Mouse (Mus musculus): ENCODE data around the gene Ago4. TPM values are rescaled to one million over a fixed set of nuclear protein-coding genes. Genes with fewer than 3 reads are reported as not detected.

Ago4 gene
- polyA plus RNA-seq, 1 experiment from 2014 or later, result 1.6 TPM

DNA sequence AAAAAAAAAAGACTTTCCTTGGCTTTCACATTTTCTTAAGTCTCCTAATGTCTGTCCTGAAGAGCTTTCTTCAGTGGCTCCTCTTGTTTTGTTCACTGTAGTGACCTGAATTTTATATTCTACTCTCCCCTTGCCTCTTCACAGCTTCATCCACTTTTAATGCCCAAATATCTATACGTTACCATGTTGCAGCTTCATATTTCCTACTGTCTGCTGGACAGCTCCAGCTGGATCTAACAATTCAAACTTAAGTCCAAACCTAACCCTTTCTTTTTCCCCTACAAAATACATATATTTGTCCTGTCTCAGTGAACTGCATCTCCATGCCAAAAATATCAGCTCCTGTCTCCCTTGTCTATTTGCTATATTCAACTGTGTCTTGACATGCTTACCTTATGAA is 63.9 kb downstream of the Ago4 start:
- CTCF ChIA-PET, result interaction anchor here (0.9 kb wide), 1 partner anchor 18 kb away, joined by 3 read pairs; no protein-coding TSS in a partner anchor

GRCm38 (mm10) chr4:126468925-126469324 is 64.3 kb downstream of the Ago4 start:
- TF ChIP-seq CTCF (IDR thresholded peaks at IDR 0.05), result no peak
- peaks cover 3% of the 10 kb centered on the region for H3K27me3 ChIP-seq
- CTCF ChIA-PET, result interaction anchor here (0.9 kb wide), 1 partner anchor 18 kb away, joined by 3 read pairs; no protein-coding TSS in a partner anchor
- in situ Hi-C loops (cut with MboI; ENCODE audit: low pct_unique_long_range_greater_than_20kb), result no loop called here
- no peak for ATAC-seq
- no peak for DNase-seq (ENCODE audit: low read depth, low spot score)
- POLR2A ChIA-PET, result no interaction called here

More for the DNA sequence above, 63.9 kb downstream of the Ago4 start:
- ATAC-seq (no peak), DNase-seq (ENCODE audit: low read depth, low spot score) (no peak)
- in situ Hi-C loops (cut with MboI; ENCODE audit: low pct_unique_long_range_greater_than_20kb), result no loop called here
- TF ChIP-seq CTCF (IDR thresholded peaks at IDR 0.05), result no peak
- POLR2A ChIA-PET, result no interaction called here
- H3K27me3 ChIP-seq, result peaks cover 3% of the 10 kb centered on the region

DNA sequence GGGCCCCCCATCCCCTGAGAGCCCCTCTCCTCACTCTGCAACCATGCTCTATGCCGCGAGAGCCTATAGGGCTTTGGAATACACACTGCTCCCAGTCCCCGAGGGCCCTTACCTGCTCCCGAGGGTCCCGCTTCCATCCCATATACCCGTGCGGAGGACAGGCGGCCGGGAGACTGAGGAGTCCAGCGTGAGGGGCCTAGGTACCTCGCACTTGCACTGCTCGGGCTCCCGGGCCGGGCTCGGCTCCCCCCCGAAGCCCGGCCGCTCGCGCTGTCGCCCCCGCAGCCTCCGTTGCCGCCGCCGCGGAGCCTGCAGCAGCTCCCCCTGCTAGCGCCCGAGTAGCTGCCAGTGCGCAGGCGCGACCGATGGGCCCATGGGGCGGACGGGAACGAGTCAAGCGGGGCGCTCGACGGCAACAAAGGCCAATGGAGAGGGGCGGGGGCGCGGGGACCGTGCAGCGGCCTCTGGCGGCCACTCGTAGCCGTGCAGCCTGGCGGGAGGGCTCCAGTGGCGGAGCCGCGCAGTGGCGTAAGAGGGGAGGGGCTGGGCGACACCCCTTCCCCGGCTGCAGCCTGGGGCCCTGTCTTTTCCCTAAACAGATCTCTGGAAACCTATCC is 64.9 kb downstream of the Ago4 start, which contains the start of gene Ago1:
Gene Ago1, minus strand, starts transcription at position 299 of the 617 bp plus-strand sequence.
- peak; percentile 100 for TF ChIP-seq CTCF (IDR thresholded peaks at IDR 0.05)
- DNase-seq (ENCODE audit: low read depth, low spot score) (peak; percentile 64), ATAC-seq (peak; percentile 82)
- CTCF ChIA-PET, result interaction anchor here (1.0 kb wide), 1 partner anchor 14 kb away, joined by 5 read pairs; no protein-coding TSS in a partner anchor
- peaks cover 3% of the 10 kb centered on the region for H3K27me3 ChIP-seq
- POLR2A ChIA-PET, result no interaction called here
- in situ Hi-C loops (cut with MboI; ENCODE audit: low pct_unique_long_range_greater_than_20kb), result no loop called here

DNA sequence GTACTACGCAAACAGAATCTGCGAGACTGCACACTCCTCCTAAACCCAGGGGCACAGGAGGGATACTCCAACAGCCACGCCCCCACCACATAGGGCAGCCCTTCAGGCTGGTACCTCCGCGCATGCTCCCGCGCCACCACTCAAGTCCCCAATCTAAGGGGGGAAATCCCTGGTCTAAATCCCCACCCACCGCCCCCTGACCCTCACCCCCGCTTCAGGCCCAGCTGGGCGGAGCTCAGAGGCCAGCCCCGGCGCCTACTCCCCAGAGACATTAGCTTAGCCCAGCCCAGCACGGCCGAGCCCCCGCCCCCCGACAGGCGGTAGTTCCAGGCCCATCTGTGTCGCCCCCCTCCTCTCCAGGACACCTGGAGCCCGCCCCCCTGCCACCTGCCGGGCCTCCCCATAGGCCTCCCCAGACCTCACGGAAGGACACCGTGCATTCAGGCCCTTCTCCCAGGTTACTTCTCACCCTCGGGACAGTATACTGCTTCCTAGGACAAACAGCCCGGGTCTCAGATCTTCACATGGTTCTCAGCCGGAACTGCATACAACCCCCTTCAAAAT is 65.5 kb downstream of the Ago4 start:
- peaks cover 3% of the 10 kb centered on the region for H3K27me3 ChIP-seq
- in situ Hi-C loops (cut with MboI; ENCODE audit: low pct_unique_long_range_greater_than_20kb), result no loop called here
- POLR2A ChIA-PET, result no interaction called here
- no peak for TF ChIP-seq CTCF (IDR thresholded peaks at IDR 0.05)
- CTCF ChIA-PET, result interaction anchor here (1.0 kb wide), 1 partner anchor 14 kb away, joined by 5 read pairs; no protein-coding TSS in a partner anchor
- DNase-seq (ENCODE audit: low read depth, low spot score) (peak; percentile 9), ATAC-seq (peak; percentile 37)

DNA sequence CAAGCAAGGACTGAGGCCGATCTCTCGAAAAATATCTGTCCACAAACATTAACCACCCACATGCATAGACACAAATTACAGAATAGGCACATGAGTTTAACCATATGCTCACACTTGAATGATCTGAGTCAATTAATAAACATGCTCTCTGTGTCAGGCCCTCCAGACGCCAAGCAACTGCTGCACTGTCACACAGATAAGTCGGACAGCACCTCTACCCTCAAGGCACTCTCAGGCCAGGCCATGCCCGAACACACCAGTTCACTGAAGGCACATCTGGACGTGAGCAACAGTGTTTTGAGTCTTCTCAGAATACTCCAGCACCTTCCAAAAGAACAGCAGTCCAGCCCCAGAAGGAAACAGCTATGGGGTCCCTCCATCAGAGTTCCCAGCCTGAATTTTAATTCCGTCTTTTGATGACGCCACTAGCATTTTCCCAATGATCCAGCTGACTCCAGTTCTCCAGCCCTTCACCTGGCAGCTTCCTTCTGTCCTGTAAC is 67.0 kb downstream of the Ago4 start:
- CTCF ChIA-PET, result no interaction called here
- peaks cover 1% of the 10 kb centered on the region for H3K27me3 ChIP-seq
- POLR2A ChIA-PET, result no interaction called here
- no peak for DNase-seq (ENCODE audit: low read depth, low spot score)
- no peak for TF ChIP-seq CTCF (IDR thresholded peaks at IDR 0.05)
- no peak for ATAC-seq
- in situ Hi-C loops (cut with MboI; ENCODE audit: low pct_unique_long_range_greater_than_20kb), result no loop called here

DNA sequence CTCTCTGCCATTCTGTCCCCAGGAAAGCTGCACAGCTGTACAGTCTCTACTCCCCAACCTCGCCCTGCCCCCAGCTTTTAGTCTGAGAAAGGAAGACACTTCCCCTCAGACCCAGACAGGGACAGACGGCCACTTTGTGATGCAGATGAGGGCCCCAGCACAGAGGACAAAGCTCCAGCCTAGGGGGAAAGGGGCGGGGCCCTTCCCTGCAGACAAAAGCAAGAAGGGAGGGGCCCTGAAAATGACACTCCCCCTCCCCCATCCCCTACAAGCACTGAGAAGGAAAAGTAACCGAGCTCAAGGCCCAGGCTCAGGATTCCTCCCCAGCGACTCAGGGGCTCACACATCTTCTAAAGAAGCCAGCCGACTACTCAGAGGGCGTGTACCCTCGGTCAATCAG is 67.4 kb downstream of the Ago4 start:
- ChIA-PET CTCF (no interaction called here), POLR2A (no interaction called here)
- ATAC-seq, result no peak
- no peak for TF ChIP-seq CTCF (IDR thresholded peaks at IDR 0.05)
- in situ Hi-C loops (cut with MboI; ENCODE audit: low pct_unique_long_range_greater_than_20kb), result no loop called here
- no peaks in the 10 kb centered on the region for H3K27me3 ChIP-seq
- no peak for DNase-seq (ENCODE audit: low read depth, low spot score)

DNA sequence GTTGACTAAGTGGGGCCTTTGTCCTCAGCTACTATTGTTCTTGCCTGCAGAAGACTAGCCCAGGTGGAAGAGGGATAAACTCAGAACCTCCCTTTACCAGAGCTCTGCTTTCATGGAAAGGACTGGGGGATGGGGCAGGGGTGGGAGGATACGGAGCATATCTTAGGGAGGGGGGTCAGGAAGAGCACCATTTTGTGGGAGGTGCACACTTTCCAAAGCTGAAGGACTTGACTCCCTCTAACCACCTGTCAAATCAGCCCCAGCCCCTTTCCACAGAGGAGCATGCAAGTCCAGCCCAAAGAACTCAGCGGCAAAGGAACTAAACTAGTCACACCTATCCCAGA is 68.4 kb downstream of the Ago4 start:
- POLR2A ChIA-PET, result interaction anchor here (0.7 kb wide), 1 partner anchor 263 kb away, joined by 3 read pairs; no protein-coding TSS in a partner anchor
- no peak for DNase-seq (ENCODE audit: low read depth, low spot score)

DNA sequence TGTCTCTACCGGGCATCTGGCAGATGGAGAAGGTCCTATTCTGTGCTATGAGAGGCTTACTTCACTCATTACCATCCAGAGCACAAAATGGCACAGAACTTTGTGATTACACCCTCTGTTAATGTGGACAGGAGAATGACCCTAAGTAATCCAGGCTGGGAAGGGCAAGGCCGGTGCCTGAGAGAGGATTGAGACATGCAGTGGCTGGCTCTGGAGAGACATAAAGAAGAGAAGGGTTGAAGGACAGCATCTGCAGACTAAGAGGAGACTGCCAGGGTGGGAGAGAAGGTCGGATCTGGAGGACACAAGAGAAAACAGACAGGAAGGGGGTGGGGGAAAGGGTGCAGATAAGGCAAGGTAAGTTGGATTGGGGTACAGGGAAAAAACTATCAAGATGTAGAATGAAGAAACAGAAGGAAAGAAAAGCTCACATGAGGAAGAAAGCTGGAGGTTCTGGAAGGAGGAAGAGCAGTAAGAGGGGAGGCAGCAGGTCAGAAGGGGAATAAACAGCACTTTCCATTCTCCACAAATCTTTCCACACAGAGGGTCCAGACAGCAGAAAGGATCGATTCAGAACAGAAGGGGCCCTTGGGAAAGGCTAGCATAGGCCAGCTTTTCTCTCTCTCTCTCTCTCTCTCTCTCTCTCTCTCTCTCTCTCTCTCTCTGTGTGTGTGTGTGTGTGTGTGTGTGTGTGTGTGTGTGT is 68.9 kb downstream of the Ago4 start:
- no peak for ATAC-seq

More for the DNA sequence above, 68.4 kb downstream of the Ago4 start:
- in situ Hi-C loops (cut with MboI; ENCODE audit: low pct_unique_long_range_greater_than_20kb), result no loop called here
- ATAC-seq, result no peak
- CTCF ChIA-PET, result no interaction called here
- no peak for TF ChIP-seq CTCF (IDR thresholded peaks at IDR 0.05)
- H3K27me3 ChIP-seq, result no peaks in the 10 kb centered on the region

GRCm38 (mm10) chr4:126455441-126455840 is 77.8 kb downstream of the Ago4 start:
- H3K27me3 ChIP-seq, result no peaks in the 10 kb centered on the region
- DNase-seq (ENCODE audit: low read depth, low spot score) (no peak), ATAC-seq (no peak)
- in situ Hi-C loops (cut with MboI; ENCODE audit: low pct_unique_long_range_greater_than_20kb), result no loop called here
- ChIA-PET CTCF (no interaction called here), POLR2A (no interaction called here)
- TF ChIP-seq CTCF (IDR thresholded peaks at IDR 0.05), result no peak

More for the DNA sequence above, 68.9 kb downstream of the Ago4 start:
- DNase-seq (ENCODE audit: low read depth, low spot score), result no peak
- H3K27me3 ChIP-seq, result no peaks in the 10 kb centered on the region
- POLR2A ChIA-PET, result interaction anchor here (0.7 kb wide), 2 partner anchors 171 to 262 kb away, joined by 3 to 5 read pairs; no protein-coding TSS in a partner anchor
- no peak for TF ChIP-seq CTCF (IDR thresholded peaks at IDR 0.05)
- in situ Hi-C loops (cut with MboI; ENCODE audit: low pct_unique_long_range_greater_than_20kb), result no loop called here
- CTCF ChIA-PET, result no interaction called here

GRCm38 (mm10) chr4:126454547-126455254 is 78.6 kb downstream of the Ago4 start:
- no peak for TF ChIP-seq CTCF (IDR thresholded peaks at IDR 0.05)
- in situ Hi-C loops (cut with MboI; ENCODE audit: low pct_unique_long_range_greater_than_20kb), result no loop called here
- no peak for ATAC-seq
- no peaks in the 10 kb centered on the region for H3K27me3 ChIP-seq
- ChIA-PET POLR2A (no interaction called here), CTCF (interaction anchor here (0.8 kb wide), 1 partner anchor 13 kb away, joined by 5 read pairs; the partner anchor contains the start of gene Ago1)
- DNase-seq (ENCODE audit: low read depth, low spot score), result no peak
